Mouse (Mus musculus) bone marrow macrophage, adult 2 months (primary cell): ENCODE data around the gene Snai3.
A peak's percentile ranks its signal among the peaks of the same experiment; 100 is the strongest.

Experiments used
- CTCF ChIP-seq: IDR thresholded peaks from 2 replicates; pipeline ENCODE4 v1.5.1; 2012; ENCODE audit warnings: low read depth, mild to moderate bottlenecking, low read length, moderate library complexity
- POLR2A ChIP-seq: IDR thresholded peaks from 2 replicates; pipeline ENCODE4 v1.6.1; 2012; ENCODE audit warnings: mild to moderate bottlenecking, low read depth, low read length, borderline replicate concordance

DNA sequence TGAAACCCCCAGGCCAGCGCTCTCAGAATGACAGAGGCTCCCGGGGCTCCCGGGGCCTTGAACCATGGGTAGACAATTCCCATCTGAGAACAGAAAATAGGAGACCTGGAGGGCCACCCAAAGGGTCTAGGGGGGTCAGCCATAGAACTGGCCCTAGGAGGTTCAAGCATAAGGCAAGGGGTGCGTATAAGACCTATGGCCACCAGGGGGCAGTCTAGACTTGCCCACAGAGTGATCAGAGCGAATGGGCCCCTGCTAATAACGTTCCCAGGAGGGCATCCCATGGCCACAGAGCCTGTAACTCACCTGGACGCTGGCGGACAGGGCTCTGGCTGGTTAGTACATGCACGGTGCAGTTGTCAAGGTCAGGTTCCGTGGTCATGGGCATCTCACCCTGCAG lies 40.3 kb upstream of the Snai3 start:
- TF ChIP-seq CTCF (peak; percentile 84), POLR2A (no peak)
